Mouse (Mus musculus): Measurements from ENCODE around the gene C130074G19Rik. TPM values are rescaled to one million over a fixed set of nuclear protein-coding genes. Genes with fewer than 3 reads are reported as not detected.

The C130074G19Rik gene
- polyA plus RNA-seq (2012; ENCODE audit: low replicate concordance), result 0.16 and 0.62 TPM in 2 replicates

GRCm38 (mm10) chr1:184882281-184883268 lies at the start of gene C130074G19Rik:
TSS of gene C130074G19Rik (minus strand) at chr1:184883218.

GRCm38 (mm10) chr1:184846092-184846750 lies 36.8 kb downstream of the C130074G19Rik start, which contains the start of gene Marc2:
TSS of gene Marc2 (minus strand) at chr1:184846451.

Other genes starting within 250 kb of the C130074G19Rik start
- gene Hlx, start 150.6 kb downstream of the C130074G19Rik start, polyA plus RNA-seq (2012; ENCODE audit: low replicate concordance), result 37.9 and 123 TPM in 2 replicates
- gene Marc1, start 71.9 kb downstream of the C130074G19Rik start, polyA plus RNA-seq (2012; ENCODE audit: low replicate concordance), result not detected in 2 replicates
- 85.6 and 87.4 TPM in 2 replicates for gene Marc2, start 36.8 kb downstream of the C130074G19Rik start, polyA plus RNA-seq (2012; ENCODE audit: low replicate concordance)
- 0.06 TPM in 1 of 2 replicates, not detected in the other for gene Mark1, start 116.4 kb upstream of the C130074G19Rik start, polyA plus RNA-seq (2012; ENCODE audit: low replicate concordance)

All from hematopoietic multipotent progenitor cell, adult 10-12 weeks (in vitro differentiated cells).